Comparison of ENCODE assay signal across 26 mouse cellular contexts in the genomic region with DNA sequence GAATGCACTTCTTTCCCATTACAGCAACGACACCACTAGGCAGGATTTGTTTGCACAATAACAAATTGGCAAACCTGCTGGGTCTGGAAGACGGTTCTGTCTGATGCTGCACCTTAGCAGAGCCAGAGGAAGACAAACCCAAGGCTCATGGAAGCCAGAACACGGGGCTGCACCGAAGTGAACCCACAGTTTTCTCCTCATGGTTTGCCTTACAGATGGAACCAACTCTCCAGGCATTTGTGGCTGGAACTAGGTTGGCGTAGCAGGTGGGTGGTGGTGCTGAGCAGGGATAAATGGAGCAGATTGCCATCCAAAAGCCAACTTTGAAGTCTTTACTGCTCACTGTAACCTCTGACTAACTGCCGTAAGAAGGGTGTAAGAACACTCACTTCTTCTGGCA.
DNase-seq lines count a peak whose midpoint lies in the region; ATAC-seq lines count a peak whose summit lies in the region.
"Had no signal": no experiment of that assay in that cellular context is flagged by ENCODE, and none has a peak within 500 bp of the region (broad histone marks: within the 10 kb centered on the region; RNA-seq: fewer than 3 reads in every experiment).

No protein-coding gene starts in this region.

- peak; percentile 32 to 52 for DNase-seq in frontal cortex, postnatal 36 days (ENCODE audit: low spot score in 2 of 2)
- no peak for DNase-seq in frontal cortex, postnatal 25 days (ENCODE audit: low spot score in 2 of 2)
- peak; percentile 44 to 59 for DNase-seq in left cerebral cortex, adult 18-20 months (ENCODE audit: low spot score in 2 of 2)
- DNase-seq in left cerebral cortex, postnatal 4 days = no peak
- peak; percentile 80 for DNase-seq in brain, adult 2 months (ENCODE audit: low read depth, low spot score)
- peak; percentile 45 for DNase-seq in layer of hippocampus, adult 9-11 months
- no peak for DNase-seq in midbrain, embryonic 14.5 days
- DNase-seq: adrenal gland, postnatal 14 days; cerebellum, adult 8-10 months; cerebellum, postnatal 36 days; embryo, embryonic 11 days; gastrocnemius, postnatal 36 days; kidney, postnatal 36 days; liver; lung, postnatal 4 days; retina, postnatal 1 day; spleen, adult 18-20 months had no signal

- H3K9ac ChIP-seq in midbrain, embryonic 14.5 days (replicated peaks; ENCODE audit: low read length) = no peak overlapping the region
- H3K9ac ChIP-seq: embryonic facial prominence, embryonic 13.5 days; forebrain, embryonic 12.5 days; hindbrain, embryonic 15.5 days; neural tube, embryonic 13.5 days had no signal

- intact Hi-C loops in left cerebral cortex, postnatal 4 days (cut with DNase I) = loop anchor here (10.0 kb wide), 1 partner anchor 211 kb away; no protein-coding TSS in a partner anchor

- H3K4me3 ChIP-seq in midbrain, embryonic 14.5 days (replicated peaks; ENCODE audit: low read depth, low read length) = no peak overlapping the region
- H3K4me3 ChIP-seq: embryonic facial prominence, embryonic 13.5 days; erythroblast, embryonic 14.5 days; forebrain, embryonic 12.5 days; hindbrain, embryonic 15.5 days; myocyte; neural tube, embryonic 13.5 days had no signal

- H3K27me3 ChIP-seq in midbrain, embryonic 14.5 days (ENCODE audit: control insufficient read depth, insufficient read depth, low read length) = no peaks in the 10 kb centered on the region
- H3K27me3 ChIP-seq: hindbrain, embryonic 15.5 days; neural tube, embryonic 13.5 days had no signal

- H3K4me2 ChIP-seq in midbrain, embryonic 14.5 days (ENCODE audit: low read length) = no peak overlapping the region
- H3K4me2 ChIP-seq: embryonic facial prominence, embryonic 13.5 days; forebrain, embryonic 12.5 days; hindbrain, embryonic 15.5 days; neural tube, embryonic 13.5 days had no signal

- peaks cover 25% of the 10 kb centered on the region for H3K4me1 ChIP-seq in midbrain, embryonic 14.5 days (ENCODE audit: control insufficient read depth, insufficient read depth, low read length)

- H3K27ac ChIP-seq in midbrain, embryonic 14.5 days (replicated peaks; ENCODE audit: low read depth, low read length) = no peak overlapping the region
- H3K27ac ChIP-seq: embryonic facial prominence, embryonic 13.5 days; forebrain, embryonic 12.5 days; hindbrain, embryonic 15.5 days; neural tube, embryonic 13.5 days had no signal

- 87% methylated on average over 6 of the region's 6 CpGs for WGBS in midbrain, embryonic 14.5 days

- no peaks in the 10 kb centered on the region for H3K9me3 ChIP-seq in midbrain, embryonic 14.5 days (ENCODE audit: control insufficient read depth, low read length)
- H3K9me3 ChIP-seq: embryonic facial prominence, embryonic 13.5 days; forebrain, embryonic 12.5 days; hindbrain, embryonic 15.5 days; neural tube, embryonic 13.5 days had no signal

- H3K36me3 ChIP-seq in midbrain, embryonic 14.5 days (ENCODE audit: control insufficient read depth, insufficient read depth, low read length) = no peaks in the 10 kb centered on the region
- H3K36me3 ChIP-seq: embryonic facial prominence, embryonic 13.5 days; forebrain, embryonic 12.5 days; hindbrain, embryonic 15.5 days; neural tube, embryonic 13.5 days had no signal

- ATAC-seq in midbrain, embryonic 14.5 days (ENCODE audit: low FRiP score, low TSS enrichment) = no peak
- ATAC-seq: CD4-positive, CD25-positive, alpha-beta regulatory T cell, adult 4 months; intestine, embryonic 16.5 days; midbrain, embryonic 16.5 days had no signal

Comparison
In these comparisons a context has a peak if more than half of its experiments do, and no peak if none do; other contexts are left out.
1. DNase-seq: peak in frontal cortex, postnatal 36 days (2 of 2), left cerebral cortex, adult 18-20 months (2 of 2), brain, adult 2 months (single experiment) and layer of hippocampus, adult 9-11 months (single experiment); none in frontal cortex, postnatal 25 days (0 of 2), left cerebral cortex, postnatal 4 days (single experiment) and midbrain, embryonic 14.5 days (single experiment).